Mouse (Mus musculus) heart, embryonic 13.5 days (tissue): ENCODE data around the gene Retsat. TPM values are rescaled to one million over a fixed set of nuclear protein-coding genes. Genes with fewer than 3 reads are reported as not detected.
A peak's percentile ranks its signal among the peaks of the same experiment; 100 is the strongest.

Source experiments
- ATAC-seq: fragments of 200-750 bp; cut with Nextera tagmentation; 2 replicates; pipeline ENCODE4 v1.8.0; 2017; ENCODE audit warnings: moderate TSS enrichment; ENCODE audit not compliant: insufficient number of reproducible peaks, low FRiP score, low TSS enrichment; ENCODE audit errors: extremely low read depth
- H3K27ac ChIP-seq: fragments of 300-500 bp; sonication (generic); replicated peaks from 2 replicates; pipeline ENCODE4 v1.5.1; 2015; ENCODE audit warnings: moderate library complexity, mild to moderate bottlenecking, inconsistent platforms
- H3K27me3 ChIP-seq: fragments of 300-500 bp; sonication (generic); replicated peaks from 2 replicates; pipeline ENCODE4 v1.6.1; 2015; ENCODE audit warnings: mild to moderate bottlenecking, inconsistent platforms
- H3K36me3 ChIP-seq: fragments of 300-500 bp; sonication (generic); 2 replicates; pipeline ENCODE4 v1.6.1; 2015; ENCODE audit warnings: mild to moderate bottlenecking, inconsistent platforms
- H3K4me1 ChIP-seq: fragments of 300-500 bp; sonication (generic); 2 replicates; pipeline ENCODE4 v1.6.1; 2015; ENCODE audit warnings: inconsistent platforms
- H3K4me2 ChIP-seq: fragments of 300-500 bp; sonication (generic); 2 replicates; pipeline ENCODE4 v1.6.1; 2015; ENCODE audit warnings: inconsistent platforms, mild to moderate bottlenecking, moderate library complexity
- H3K4me3 ChIP-seq: fragments of 300-500 bp; sonication (generic); 2 replicates; pipeline ENCODE4 v1.5.1; 2015; ENCODE audit warnings: moderate library complexity, mild to moderate bottlenecking, inconsistent platforms
- H3K9ac ChIP-seq: fragments of 300-500 bp; sonication (generic); 2 replicates; pipeline ENCODE4 v1.6.1; 2015; ENCODE audit warnings: inconsistent platforms, mild to moderate bottlenecking, moderate library complexity
- H3K9me3 ChIP-seq: fragments of 300-500 bp; sonication (generic); 2 replicates; pipeline ENCODE4 v1.6.1; 2016; ENCODE audit warnings: inconsistent platforms
- WGBS: fragments of 180-500 bp; shearing (Covaris S2); methylation state at CpG from one replicate; pipeline ENCODE4 v1.1.7; 2015; ENCODE audit warnings: mixed read lengths; 5-methylcytosine and 5-hydroxymethylcytosine counted together
- polyA plus RNA-seq: library from polyadenylated mRNA; unstranded; fragments of >200 nt; fragmentation: Nextera tagmentation; extraction: Ambion mirVana; gene quantifications from 2 replicates; pipeline ENCODE4 v1.2.1, GENCODE M21; 2015

Retsat gene
- polyA plus RNA-seq, 1 experiment from 2014 or later: 18.3 TPM

DNA sequence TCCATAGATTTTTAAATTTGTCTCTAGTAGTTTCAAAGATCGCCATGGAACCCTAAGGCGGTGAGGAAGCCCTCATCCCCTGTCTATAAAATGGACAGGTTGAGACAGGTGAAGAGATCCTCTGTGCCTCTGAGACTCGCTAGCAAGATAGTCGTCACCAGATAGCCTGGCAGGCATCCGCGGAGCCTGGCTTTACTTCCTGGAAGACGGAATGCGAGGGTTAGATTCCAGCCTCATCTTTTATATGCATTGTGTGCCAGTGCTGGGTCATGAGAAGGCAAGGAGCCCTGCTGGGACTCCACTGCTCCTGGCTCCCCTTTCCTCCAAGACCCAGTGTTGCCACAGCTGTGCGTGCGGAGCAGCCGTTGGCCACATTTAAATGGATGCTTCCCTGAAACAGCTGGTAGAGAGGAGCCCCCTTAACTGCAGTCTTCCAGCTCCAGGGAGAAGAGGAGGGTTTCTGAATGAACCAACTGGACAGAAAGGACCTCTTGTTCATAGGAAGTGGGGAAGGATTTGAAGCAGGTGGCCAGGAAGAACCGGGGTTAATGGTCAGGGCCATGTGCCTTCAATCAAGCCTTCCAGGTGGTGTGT lies 49.8 kb downstream of the Retsat start:
- Histone ChIP-seq H3K4me2 (peak overlapping the region; percentile 47), H3K27me3 (no peaks in the 10 kb centered on the region), H3K9me3 (no peaks in the 10 kb centered on the region), H3K9ac (no peak overlapping the region), H3K4me3 (no peak overlapping the region), H3K4me1 (peaks cover 27% of the 10 kb centered on the region), H3K27ac (peak overlapping the region; percentile 33; the same call in 1 of the 2 replicates), H3K36me3 (peaks cover 4% of the 10 kb centered on the region; the same call in 1 of the 2 replicates)
- 64% methylated on average over 12 of the region's 12 CpGs for WGBS
- ATAC-seq: no peak

- no peak for ATAC-seq
- H3K36me3 ChIP-seq: peaks cover 4% of the 10 kb centered on the region; the same call in 1 of the 2 replicates
- H3K27ac ChIP-seq: no peak overlapping the region
- H3K9ac ChIP-seq: no peak overlapping the region
- H3K4me3 ChIP-seq: no peak overlapping the region
- H3K9me3 ChIP-seq: no peaks in the 10 kb centered on the region
- H3K4me2 ChIP-seq: no peak overlapping the region
- peaks cover 48% of the 10 kb centered on the region for H3K4me1 ChIP-seq
- no peaks in the 10 kb centered on the region for H3K27me3 ChIP-seq
- WGBS: 69% methylated on average over 10 of the region's 10 CpGs
Observed at GRCm38 (mm10) chr6:72650338-72650851, 52.1 kb downstream of the Retsat start.

DNA sequence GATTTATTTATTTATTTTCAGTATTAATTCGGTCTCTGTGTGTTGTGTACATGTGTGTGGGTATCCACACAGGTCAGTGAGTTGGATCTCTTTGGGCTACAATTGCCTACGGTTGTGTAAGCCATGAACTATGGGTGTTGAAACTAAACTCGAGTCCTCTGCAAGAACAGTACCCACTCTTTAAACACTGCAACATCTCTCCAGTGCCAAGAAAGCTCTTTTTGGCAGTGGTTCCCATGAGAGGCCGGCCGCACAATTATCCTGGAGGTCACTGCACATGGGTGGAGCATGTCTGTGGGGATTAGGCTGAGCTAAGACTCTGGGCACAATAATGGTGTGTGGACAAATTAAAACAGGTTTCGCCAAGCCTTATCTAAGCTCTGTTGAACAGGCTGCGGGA lies 55.1 kb downstream of the Retsat start:
- H3K27ac ChIP-seq: peak overlapping the region; percentile 20; the same call in 1 of the 2 replicates
- H3K9me3 ChIP-seq: no peaks in the 10 kb centered on the region
- H3K27me3 ChIP-seq: no peaks in the 10 kb centered on the region
- no peak overlapping the region for H3K4me3 ChIP-seq
- no peak overlapping the region for H3K4me2 ChIP-seq
- H3K9ac ChIP-seq: no peak overlapping the region
- H3K36me3 ChIP-seq: no peaks in the 10 kb centered on the region
- peaks cover 47% of the 10 kb centered on the region for H3K4me1 ChIP-seq
- ATAC-seq: no peak
- WGBS: 67% methylated on average over 7 of the region's 7 CpGs

- Histone ChIP-seq H3K9me3 (no peaks in the 10 kb centered on the region), H3K4me2 (no peak overlapping the region), H3K4me1 (peaks cover 49% of the 10 kb centered on the region), H3K27ac (peak overlapping the region; percentile 88), H3K27me3 (no peaks in the 10 kb centered on the region), H3K4me3 (no peak overlapping the region), H3K9ac (no peak overlapping the region), H3K36me3 (no peaks in the 10 kb centered on the region)
- ATAC-seq: no peak
- 83% methylated on average over 6 of the region's 6 CpGs for WGBS
Observed at GRCm38 (mm10) chr6:72654355-72654754, 56.1 kb downstream of the Retsat start.

DNA sequence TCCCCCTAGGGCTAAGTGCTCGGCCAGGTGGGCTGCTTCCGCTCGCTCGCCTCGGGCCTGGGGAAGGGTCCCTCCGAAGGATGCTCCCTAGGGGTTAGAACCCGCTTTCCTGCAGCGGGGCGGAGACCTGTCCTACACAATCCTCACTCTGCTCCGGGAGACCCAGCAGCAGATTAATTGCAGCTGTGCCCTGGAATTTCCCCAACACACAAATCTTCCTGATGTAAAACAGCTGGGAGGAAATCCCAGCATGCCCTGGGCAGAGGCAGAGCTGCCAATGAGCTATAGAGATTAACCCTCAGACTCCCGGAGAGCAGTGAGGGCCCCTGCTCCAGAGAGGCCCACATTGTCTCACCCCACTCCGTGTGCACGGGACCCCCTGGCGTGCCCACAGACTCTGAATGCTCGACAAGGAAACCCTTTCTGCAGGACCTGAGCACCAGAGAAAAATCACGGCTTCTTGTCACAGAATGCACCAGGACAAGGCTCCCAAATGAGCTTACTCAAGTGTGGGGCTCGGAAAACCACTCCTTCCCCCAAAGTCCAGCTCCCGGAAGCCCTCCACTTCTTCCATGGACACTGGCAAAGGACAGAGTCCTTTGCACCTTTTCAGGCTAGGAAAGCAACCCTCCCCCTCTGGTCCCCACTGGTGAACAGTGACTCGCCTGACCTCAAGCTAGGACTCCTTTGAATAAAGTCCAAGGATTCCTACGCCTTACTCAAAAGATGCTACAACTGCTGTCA lies 57.2 kb downstream of the Retsat start:
- peaks cover 55% of the 10 kb centered on the region for H3K4me1 ChIP-seq

DNA sequence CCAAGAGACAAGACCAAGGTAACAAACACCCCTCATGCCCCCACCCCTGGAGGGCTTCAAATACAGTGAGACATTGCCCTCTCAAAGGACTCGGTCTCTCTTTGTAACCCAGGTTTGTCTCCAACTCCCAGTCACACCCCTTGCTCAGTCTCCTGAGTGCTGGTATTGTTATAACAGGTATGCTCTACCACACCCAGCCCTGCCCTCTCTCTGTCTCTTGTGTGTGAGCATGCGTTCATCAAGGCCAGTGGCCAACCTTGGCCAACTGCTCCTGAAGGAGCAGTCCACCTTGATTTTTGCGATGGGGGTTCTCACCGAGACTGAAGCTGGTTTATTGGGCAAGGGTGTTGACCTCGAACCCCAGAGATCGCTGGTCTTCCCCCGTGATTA lies 57.8 kb downstream of the Retsat start:
- Histone ChIP-seq H3K27me3 (no peaks in the 10 kb centered on the region), H3K4me2 (peak overlapping the region; percentile 69), H3K36me3 (no peaks in the 10 kb centered on the region), H3K4me1 (peaks cover 58% of the 10 kb centered on the region), H3K4me3 (no peak overlapping the region; the same call in 1 of the 2 replicates), H3K9ac (no peak overlapping the region), H3K27ac (peak overlapping the region; percentile 88), H3K9me3 (no peaks in the 10 kb centered on the region)
- 82% methylated on average over 7 of the region's 7 CpGs for WGBS
- no peak for ATAC-seq

More for the DNA sequence above, 57.2 kb downstream of the Retsat start:
- H3K27ac ChIP-seq: peak overlapping the region; percentile 88
- peak overlapping the region; percentile 50 for H3K4me3 ChIP-seq
- WGBS: 21% methylated on average over 20 of the region's 20 CpGs
- no peaks in the 10 kb centered on the region for H3K9me3 ChIP-seq
- H3K27me3 ChIP-seq: no peaks in the 10 kb centered on the region
- peak overlapping the region; percentile 77 for H3K9ac ChIP-seq
- H3K36me3 ChIP-seq: no peaks in the 10 kb centered on the region
- ATAC-seq: peak; percentile 18; the same call in 1 of the 2 replicates
- H3K4me2 ChIP-seq: peak overlapping the region; percentile 69

DNA sequence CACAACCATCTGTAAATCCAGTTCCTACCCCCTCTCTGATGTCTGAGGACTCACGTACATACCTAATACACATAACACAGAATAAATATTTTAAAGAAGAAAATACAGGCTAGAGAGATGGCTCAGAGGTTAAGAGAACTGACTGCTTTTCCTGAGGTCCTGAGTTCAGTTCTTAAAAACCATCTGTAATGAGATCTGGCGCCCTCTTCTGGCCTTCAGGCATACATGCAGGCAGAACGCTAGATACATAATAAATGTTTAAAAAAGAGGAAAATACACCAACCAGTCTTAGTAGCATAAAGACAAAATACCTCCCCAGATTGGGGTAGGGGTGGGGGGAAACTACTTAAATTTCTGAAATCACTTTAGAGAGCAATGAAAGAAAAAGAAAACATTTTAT lies 59.7 kb downstream of the Retsat start:
- Histone ChIP-seq H3K9me3 (no peaks in the 10 kb centered on the region), H3K36me3 (no peaks in the 10 kb centered on the region), H3K4me1 (peaks cover 72% of the 10 kb centered on the region), H3K27me3 (no peaks in the 10 kb centered on the region), H3K4me2 (no peak overlapping the region), H3K9ac (no peak overlapping the region), H3K4me3 (no peak overlapping the region), H3K27ac (no peak overlapping the region)
- ATAC-seq: no peak
- WGBS: 51% methylated on average over 3 of the region's 3 CpGs

Other genes with a start within 250 kb of the Retsat start
- 13.4 and 15.1 TPM in 2 replicates for gene Tmem150a, start 243.0 kb upstream of the Retsat start, polyA plus RNA-seq
- 88.4 and 104 TPM in 2 replicates for gene Rnf181, start 231.5 kb upstream of the Retsat start, polyA plus RNA-seq
- 42.7 and 53.4 TPM in 2 replicates for gene Vamp5, start 218.0 kb upstream of the Retsat start, polyA plus RNA-seq
- gene Vamp8, start 207.8 kb upstream of the Retsat start, polyA plus RNA-seq: 127 and 150 TPM in 2 replicates
- gene Ggcx, start 184.2 kb upstream of the Retsat start, polyA plus RNA-seq: 28.3 and 31.5 TPM in 2 replicates
- 264 and 267 TPM in 2 replicates for gene Mat2a, start 158.9 kb upstream of the Retsat start, polyA plus RNA-seq
- 0.21 TPM in 1 of 2 replicates, not detected in the other for gene Sh2d6, start 76.8 kb upstream of the Retsat start, polyA plus RNA-seq
- 25.1 and 25.4 TPM in 2 replicates for gene Capg, start 54.1 kb upstream of the Retsat start, polyA plus RNA-seq
- 10.6 and 11.8 TPM in 2 replicates for gene Elmod3, start 62 bp upstream of the Retsat start, polyA plus RNA-seq
- 21.5 and 24.0 TPM in 2 replicates for gene Tgoln1, start 18.5 kb downstream of the Retsat start, polyA plus RNA-seq
- 13.2 and 16.1 TPM in 2 replicates for gene Tcf7l1, start 190.8 kb downstream of the Retsat start, polyA plus RNA-seq